9 mouse cellular contexts compared by ENCODE assay signal in genomic region chr11:19964333-19964732, GRCm38 (mm10). TPM values are rescaled to one million over a fixed set of nuclear protein-coding genes. Genes with fewer than 3 reads are reported as not detected.
DNase-seq lines count a peak whose midpoint lies in the region; ATAC-seq and TF ChIP-seq lines count a peak whose summit lies in the region.
"Had no signal": no experiment of that assay in that cellular context is flagged by ENCODE, and none has a peak within 500 bp of the region (broad histone marks: within the 10 kb centered on the region; RNA-seq: fewer than 3 reads in every experiment).

No protein-coding gene starts in this region.

- peaks cover 35% of the 10 kb centered on the region for H3K4me1 ChIP-seq in heart, adult 2 months (ENCODE audit: control insufficient read depth, insufficient read depth, low read length)
- H3K4me1 ChIP-seq in limb, embryonic 12.5 days (replicated peaks) = peaks cover 41% of the 10 kb centered on the region
- peaks cover 60% of the 10 kb centered on the region for H3K4me1 ChIP-seq in limb, embryonic 10.5 days
- H3K4me1 ChIP-seq in neural tube, embryonic 15.5 days = peaks cover 34% of the 10 kb centered on the region

- no peak for TF ChIP-seq CTCF in heart, adult 2 months (IDR thresholded peaks at IDR 0.05)

- no peak for TF ChIP-seq EP300 in heart, adult 2 months (IDR thresholded peaks at IDR 0.05; ENCODE audit: insufficient read depth, low read depth, low read length)

- ATAC-seq in limb, embryonic 12.5 days (ENCODE audit: insufficient number of reproducible peaks, insufficient read depth, low FRiP score, low TSS enrichment, low read depth) = no peak
- no peak for ATAC-seq in neural tube, embryonic 15.5 days (ENCODE audit: low FRiP score)

- no peak overlapping the region for H3K4me2 ChIP-seq in limb, embryonic 12.5 days
- H3K4me2 ChIP-seq in neural tube, embryonic 15.5 days = no peak overlapping the region

- peaks cover 6% of the 10 kb centered on the region for H3K79me2 ChIP-seq in heart, adult 2 months (replicated peaks; ENCODE audit: control insufficient read depth, insufficient read depth, low read length)

- H3K4me3 ChIP-seq in heart, adult 2 months = peak overlapping the region; percentile 3
- H3K4me3 ChIP-seq in limb, embryonic 12.5 days (replicated peaks) = no peak overlapping the region
- no peak overlapping the region for H3K4me3 ChIP-seq in limb, embryonic 10.5 days
- H3K4me3 ChIP-seq in neural tube, embryonic 15.5 days (replicated peaks) = no peak overlapping the region

- no peaks in the 10 kb centered on the region for H3K9me3 ChIP-seq in limb, embryonic 12.5 days
- H3K9me3 ChIP-seq in limb, embryonic 10.5 days (replicated peaks) = no peaks in the 10 kb centered on the region
- no peaks in the 10 kb centered on the region for H3K9me3 ChIP-seq in neural tube, embryonic 15.5 days (replicated peaks)

- DNase-seq in heart, adult 2 months = no peak
- DNase-seq in heart, postnatal 25 days (ENCODE audit: low spot score) = no peak
- DNase-seq in limb, embryonic 10.5 days (ENCODE audit: low spot score) = no peak
- peak; percentile 41 for DNase-seq in kidney, adult 9 months
- no peak for DNase-seq in left cerebral cortex, postnatal 4 days
- DNase-seq in cerebellum, adult 8-10 months = no peak
- DNase-seq: heart, postnatal 10 days had no signal

- 54% methylated on average over 5 of the region's 5 CpGs for WGBS in heart, adult 2 months
- WGBS in limb, embryonic 12.5 days = 86% methylated on average over 5 of the region's 5 CpGs
- 88% methylated on average over 5 of the region's 5 CpGs for WGBS in limb, embryonic 10.5 days
- WGBS in neural tube, embryonic 15.5 days = 92% methylated on average over 5 of the region's 5 CpGs

- no peak for TF ChIP-seq POLR2A in heart, adult 2 months (IDR thresholded peaks at IDR 0.05; ENCODE audit: insufficient read depth, low read depth, low read length)

- peaks cover 10% of the 10 kb centered on the region for H3K36me3 ChIP-seq in heart, adult 2 months (ENCODE audit: control insufficient read depth, insufficient read depth, low read length)
- 0 out of 2 replicates have a peak, but pooled peaks cover 7% of the 10 kb centered on the region for H3K36me3 ChIP-seq in limb, embryonic 12.5 days
- H3K36me3 ChIP-seq in limb, embryonic 10.5 days = peaks cover 13% of the 10 kb centered on the region
- no peaks in the 10 kb centered on the region for H3K36me3 ChIP-seq in neural tube, embryonic 15.5 days

- peak overlapping the region; percentile 63 for H3K9ac ChIP-seq in heart, adult 2 months (ENCODE audit: low read depth, low read length)
- H3K9ac ChIP-seq in limb, embryonic 12.5 days (replicated peaks) = 0 out of 2 replicates have a peak overlapping the region, but pooled peaks have one; percentile 8
- no peak overlapping the region for H3K9ac ChIP-seq in neural tube, embryonic 15.5 days (replicated peaks)

- peak overlapping the region; percentile 86 for H3K27ac ChIP-seq in heart, adult 2 months
- H3K27ac ChIP-seq in limb, embryonic 12.5 days = 0 out of 2 replicates have a peak overlapping the region, but pooled peaks have one; percentile 29
- H3K27ac ChIP-seq in limb, embryonic 10.5 days = no peak overlapping the region
- 0 out of 2 replicates have a peak overlapping the region, but pooled peaks have one; percentile 18 for H3K27ac ChIP-seq in neural tube, embryonic 15.5 days (replicated peaks)

- intact Hi-C loops in heart, adult 2 months (cut with DNase I) = loop anchor here (2.0 kb wide), 1 partner anchor 20 kb away; no protein-coding TSS in a partner anchor
- intact Hi-C loops in heart, postnatal 25 days (cut with DNase I) = loop anchor here (2.0 kb wide), 1 partner anchor 40 kb away; the partner anchor contains the start of gene Spred2
- intact Hi-C loops in left cerebral cortex, postnatal 4 days (cut with DNase I) = no loop called here

- H3K27me3 ChIP-seq in heart, adult 2 months (ENCODE audit: control insufficient read depth, insufficient read depth, low read length) = no peaks in the 10 kb centered on the region
- H3K27me3 ChIP-seq in limb, embryonic 12.5 days = no peaks in the 10 kb centered on the region
- H3K27me3 ChIP-seq in limb, embryonic 10.5 days (ENCODE audit: low read depth, poor library complexity, severe bottlenecking) = no peaks in the 10 kb centered on the region
- H3K27me3 ChIP-seq in neural tube, embryonic 15.5 days (replicated peaks) = no peaks in the 10 kb centered on the region

RNA-seq across cellular contexts. Expression of gene Spred2, which starts 40.2 kb away (rescaled TPM):
- 10 to 100 TPM; 22.0 to 22.1 TPM for total RNA-seq in heart, adult 2 months (2021)
- 18.5 and 20.6 TPM in 2 replicates for polyA plus RNA-seq in heart, adult 2 months (2012; rRNA removed)
- 10 to 100 TPM; 20.5 to 28.4 TPM for total RNA-seq in heart, postnatal 25 days (2021)
- 7.6 and 8.4 TPM in 2 replicates for polyA plus RNA-seq in limb, embryonic 12.5 days (2016; fragmentation: Nextera tagmentation; extraction: Ambion mirVana)
- polyA plus RNA-seq in limb, embryonic 10.5 days (2016; fragmentation: Nextera tagmentation; extraction: Ambion mirVana) = 8.3 and 9.3 TPM in 2 replicates
- 7.2 and 8.4 TPM in 2 replicates for polyA plus RNA-seq in neural tube, embryonic 15.5 days (2015; fragmentation: Nextera tagmentation; extraction: Ambion mirVana)
- 10 to 100 TPM; 52.1 to 57.0 TPM for total RNA-seq in left cerebral cortex, postnatal 4 days (2021)
